Mouse (Mus musculus): ENCODE data around the gene Tmem41a. TPM values are rescaled to one million over a fixed set of nuclear protein-coding genes. Genes with fewer than 3 reads are reported as not detected.

Gene Tmem41a
- polyA plus RNA-seq, 1 experiment from 2014 or later: 27.9 TPM

GRCm38 (mm10) chr16:21984091-21984490 is 36.7 kb upstream of the Tmem41a start:
- H3K4me1 ChIP-seq (ENCODE audit: insufficient read depth): no peaks in the 10 kb centered on the region
- DNase-seq: no peak
- no peak overlapping the region for H3K27ac ChIP-seq (ENCODE audit: low read depth)
- no peak overlapping the region for H3K4me3 ChIP-seq (ENCODE audit: low read depth, low read length)
- TF ChIP-seq CTCF (IDR thresholded peaks at IDR 0.05; ENCODE audit: low read depth): no peak
- H3K4me2 ChIP-seq: no peak overlapping the region
- H3K27me3 ChIP-seq (ENCODE audit: insufficient read depth, low read length): no peaks in the 10 kb centered on the region
- H3K36me3 ChIP-seq (ENCODE audit: insufficient read depth): no peaks in the 10 kb centered on the region
- WGBS: 82% methylated on average over 12 of the region's 12 CpGs
- no peaks in the 10 kb centered on the region for H3K9me3 ChIP-seq (ENCODE audit: low read depth, low read length)
- ATAC-seq (ENCODE audit: insufficient read depth): no peak
- no peak overlapping the region for H3K9ac ChIP-seq

- Histone ChIP-seq H3K27me3 (ENCODE audit: insufficient read depth, low read length) (no peaks in the 10 kb centered on the region), H3K36me3 (ENCODE audit: insufficient read depth) (no peaks in the 10 kb centered on the region), H3K4me3 (ENCODE audit: low read depth, low read length) (no peak overlapping the region), H3K4me2 (no peak overlapping the region), H3K27ac (ENCODE audit: low read depth) (no peak overlapping the region), H3K9me3 (ENCODE audit: low read depth, low read length) (no peaks in the 10 kb centered on the region), H3K9ac (no peak overlapping the region), H3K4me1 (ENCODE audit: insufficient read depth) (no peaks in the 10 kb centered on the region)
- no peak for DNase-seq
- WGBS: 91% methylated on average over 4 of the region's 4 CpGs
- no peak for TF ChIP-seq CTCF (IDR thresholded peaks at IDR 0.05; ENCODE audit: low read depth)
- ATAC-seq (ENCODE audit: insufficient read depth): no peak
Observed at GRCm38 (mm10) chr16:21983581-21983980, 36.2 kb upstream of the Tmem41a start.

- 94% methylated on average over 9 of the region's 9 CpGs for WGBS
- no peak for DNase-seq
- no peak for TF ChIP-seq CTCF (IDR thresholded peaks at IDR 0.05; ENCODE audit: low read depth)
Observed at GRCm38 (mm10) chr16:21983146-21983545, 35.8 kb upstream of the Tmem41a start.

GRCm38 (mm10) chr16:21977347-21977746 is 30.0 kb upstream of the Tmem41a start:
- Histone ChIP-seq H3K9ac (no peak overlapping the region), H3K27me3 (ENCODE audit: insufficient read depth, low read length) (no peaks in the 10 kb centered on the region), H3K27ac (ENCODE audit: low read depth) (no peak overlapping the region), H3K9me3 (ENCODE audit: low read depth, low read length) (no peaks in the 10 kb centered on the region), H3K4me3 (ENCODE audit: low read depth, low read length) (no peak overlapping the region), H3K4me2 (no peak overlapping the region), H3K36me3 (ENCODE audit: insufficient read depth) (no peaks in the 10 kb centered on the region), H3K4me1 (ENCODE audit: insufficient read depth) (no peaks in the 10 kb centered on the region)
- TF ChIP-seq CTCF (IDR thresholded peaks at IDR 0.05; ENCODE audit: low read depth): no peak
- no peak for ATAC-seq (ENCODE audit: insufficient read depth)
- DNase-seq: no peak
- WGBS: 68% methylated on average over 5 of the region's 5 CpGs

More at GRCm38 (mm10) chr16:21983146-21983545, 35.8 kb upstream of the Tmem41a start:
- no peak for ATAC-seq (ENCODE audit: insufficient read depth)
- Histone ChIP-seq H3K27ac (ENCODE audit: low read depth) (no peak overlapping the region), H3K36me3 (ENCODE audit: insufficient read depth) (no peaks in the 10 kb centered on the region), H3K4me1 (ENCODE audit: insufficient read depth) (no peaks in the 10 kb centered on the region), H3K4me2 (no peak overlapping the region), H3K9ac (no peak overlapping the region), H3K4me3 (ENCODE audit: low read depth, low read length) (no peak overlapping the region), H3K9me3 (ENCODE audit: low read depth, low read length) (no peaks in the 10 kb centered on the region), H3K27me3 (ENCODE audit: insufficient read depth, low read length) (no peaks in the 10 kb centered on the region)

- no peak overlapping the region for H3K27ac ChIP-seq (ENCODE audit: low read depth)
- no peaks in the 10 kb centered on the region for H3K4me1 ChIP-seq (ENCODE audit: insufficient read depth)
- H3K4me2 ChIP-seq: peak overlapping the region; percentile 41
- H3K4me3 ChIP-seq (ENCODE audit: low read depth, low read length): no peak overlapping the region
- no peak for TF ChIP-seq CTCF (IDR thresholded peaks at IDR 0.05; ENCODE audit: low read depth)
- H3K36me3 ChIP-seq (ENCODE audit: insufficient read depth): no peaks in the 10 kb centered on the region
- H3K27me3 ChIP-seq (ENCODE audit: insufficient read depth, low read length): no peaks in the 10 kb centered on the region
- H3K9ac ChIP-seq: no peak overlapping the region; the same call in 1 of the 2 replicates
- 3% methylated on average over 16 of the region's 16 CpGs for WGBS
- DNase-seq (peak; percentile 19), ATAC-seq (ENCODE audit: insufficient read depth) (no peak)
- no peaks in the 10 kb centered on the region for H3K9me3 ChIP-seq (ENCODE audit: low read depth, low read length)
Observed at GRCm38 (mm10) chr16:21976203-21976602, 28.9 kb upstream of the Tmem41a start.

GRCm38 (mm10) chr16:21971446-21971845 is 24.1 kb upstream of the Tmem41a start:
- DNase-seq (peak; percentile 19), ATAC-seq (ENCODE audit: insufficient read depth) (no peak)
- H3K36me3 ChIP-seq (ENCODE audit: insufficient read depth): no peaks in the 10 kb centered on the region
- no peaks in the 10 kb centered on the region for H3K27me3 ChIP-seq (ENCODE audit: insufficient read depth, low read length)
- 0 out of 2 replicates have a peak, but pooled peaks have one; percentile 3 for TF ChIP-seq CTCF (IDR thresholded peaks at IDR 0.05; ENCODE audit: low read depth)
- no peak overlapping the region for H3K4me3 ChIP-seq (ENCODE audit: low read depth, low read length)
- no peak overlapping the region for H3K4me2 ChIP-seq
- H3K27ac ChIP-seq (ENCODE audit: low read depth): no peak overlapping the region
- H3K9ac ChIP-seq: no peak overlapping the region
- 52% methylated on average over 4 of the region's 4 CpGs for WGBS
- H3K9me3 ChIP-seq (ENCODE audit: low read depth, low read length): no peaks in the 10 kb centered on the region; the same call in 1 of the 2 replicates
- H3K4me1 ChIP-seq (ENCODE audit: insufficient read depth): no peaks in the 10 kb centered on the region

- no peak overlapping the region for H3K4me2 ChIP-seq
- H3K9ac ChIP-seq: no peak overlapping the region
- H3K27ac ChIP-seq (ENCODE audit: low read depth): no peak overlapping the region
- DNase-seq: no peak
- H3K4me3 ChIP-seq (ENCODE audit: low read depth, low read length): no peak overlapping the region
- ATAC-seq (ENCODE audit: insufficient read depth): no peak
- no peaks in the 10 kb centered on the region for H3K36me3 ChIP-seq (ENCODE audit: insufficient read depth)
- H3K4me1 ChIP-seq (ENCODE audit: insufficient read depth): no peaks in the 10 kb centered on the region
- TF ChIP-seq CTCF (IDR thresholded peaks at IDR 0.05; ENCODE audit: low read depth): no peak
- H3K27me3 ChIP-seq (ENCODE audit: insufficient read depth, low read length): no peaks in the 10 kb centered on the region
- 74% methylated on average over 6 of the region's 6 CpGs for WGBS
- no peaks in the 10 kb centered on the region; the same call in 1 of the 2 replicates for H3K9me3 ChIP-seq (ENCODE audit: low read depth, low read length)
Observed at GRCm38 (mm10) chr16:21970536-21970935, 23.2 kb upstream of the Tmem41a start.

- DNase-seq (no peak), ATAC-seq (ENCODE audit: insufficient read depth) (no peak)
- no peak overlapping the region for H3K9ac ChIP-seq
- no peaks in the 10 kb centered on the region; the same call in 1 of the 2 replicates for H3K9me3 ChIP-seq (ENCODE audit: low read depth, low read length)
- H3K27ac ChIP-seq (ENCODE audit: low read depth): no peak overlapping the region
- H3K4me2 ChIP-seq: no peak overlapping the region
- H3K4me3 ChIP-seq (ENCODE audit: low read depth, low read length): no peak overlapping the region
- no peaks in the 10 kb centered on the region for H3K36me3 ChIP-seq (ENCODE audit: insufficient read depth)
- no peaks in the 10 kb centered on the region for H3K4me1 ChIP-seq (ENCODE audit: insufficient read depth)
- 82% methylated on average over 5 of the region's 5 CpGs for WGBS
- H3K27me3 ChIP-seq (ENCODE audit: insufficient read depth, low read length): no peaks in the 10 kb centered on the region
- no peak for TF ChIP-seq CTCF (IDR thresholded peaks at IDR 0.05; ENCODE audit: low read depth)
Observed at GRCm38 (mm10) chr16:21969874-21970273, 22.5 kb upstream of the Tmem41a start.
